Mouse (Mus musculus): ENCODE measurements around the gene Ush2a. TPM values are rescaled to one million over a fixed set of nuclear protein-coding genes. Genes with fewer than 3 reads are reported as not detected.

The Ush2a gene
- polyA plus RNA-seq, 2 experiments: 0.01 to 0.11 TPM

GRCm38 (mm10) chr1:188980050-188980449 lies 718.2 kb downstream of the Ush2a start:
- no peak for TF ChIP-seq POLR2A (IDR thresholded peaks at IDR 0.05; ENCODE audit: borderline replicate concordance, extremely low read depth, insufficient read depth, insufficient read length)
- no peak for ATAC-seq (ENCODE audit: low FRiP score, low read depth)
- H3K27ac ChIP-seq (replicated peaks; ENCODE audit: low read depth, low read length): no peak overlapping the region
- peak; percentile 59 for DNase-seq (ENCODE audit: low spot score)
- H3K9ac ChIP-seq (ENCODE audit: low read depth, low read length, severe bottlenecking): no peak overlapping the region
- H3K4me2 ChIP-seq (replicated peaks; ENCODE audit: low read depth, low read length, severe bottlenecking): no peak overlapping the region
- H3K4me1 ChIP-seq (ENCODE audit: control insufficient read depth, insufficient read depth, low read length): no peaks in the 10 kb centered on the region
- H3K4me3 ChIP-seq (replicated peaks; ENCODE audit: low read length): no peak overlapping the region
- H3K36me3 ChIP-seq (ENCODE audit: control insufficient read depth, insufficient read depth, low read length): peaks cover 83% of the 10 kb centered on the region
- H3K9me3 ChIP-seq (ENCODE audit: control insufficient read depth, low read length): no peaks in the 10 kb centered on the region
- no peaks in the 10 kb centered on the region for H3K27me3 ChIP-seq (ENCODE audit: control insufficient read depth, insufficient read depth, low read length)
- WGBS: 26% methylated on average over 3 of the region's 3 CpGs

GRCm38 (mm10) chr1:188993218-188993617 lies 731.4 kb downstream of the Ush2a start:
- WGBS: 55% methylated on average over 4 of the region's 4 CpGs
- no peak for ATAC-seq (ENCODE audit: low FRiP score, low read depth)
- H3K27ac ChIP-seq (replicated peaks; ENCODE audit: low read depth, low read length): no peak overlapping the region
- no peak for TF ChIP-seq POLR2A (IDR thresholded peaks at IDR 0.05; ENCODE audit: borderline replicate concordance, extremely low read depth, insufficient read depth, insufficient read length)
- H3K27me3 ChIP-seq (ENCODE audit: control insufficient read depth, insufficient read depth, low read length): no peaks in the 10 kb centered on the region
- peaks cover 71% of the 10 kb centered on the region for H3K36me3 ChIP-seq (ENCODE audit: control insufficient read depth, insufficient read depth, low read length)
- H3K4me2 ChIP-seq (replicated peaks; ENCODE audit: low read depth, low read length, severe bottlenecking): no peak overlapping the region
- no peaks in the 10 kb centered on the region for H3K9me3 ChIP-seq (ENCODE audit: control insufficient read depth, low read length)
- DNase-seq (ENCODE audit: low spot score): peak; percentile 40
- no peak overlapping the region for H3K9ac ChIP-seq (ENCODE audit: low read depth, low read length, severe bottlenecking)
- no peaks in the 10 kb centered on the region for H3K4me1 ChIP-seq (ENCODE audit: control insufficient read depth, insufficient read depth, low read length)
- H3K4me3 ChIP-seq (replicated peaks; ENCODE audit: low read length): no peak overlapping the region

GRCm38 (mm10) chr1:188997921-188998320 lies 736.1 kb downstream of the Ush2a start:
- no peaks in the 10 kb centered on the region for H3K27me3 ChIP-seq (ENCODE audit: control insufficient read depth, insufficient read depth, low read length)
- 98% methylated on average over 3 of the region's 3 CpGs for WGBS
- H3K4me2 ChIP-seq (replicated peaks; ENCODE audit: low read depth, low read length, severe bottlenecking): no peak overlapping the region
- no peaks in the 10 kb centered on the region for H3K9me3 ChIP-seq (ENCODE audit: control insufficient read depth, low read length)
- peaks cover 61% of the 10 kb centered on the region for H3K36me3 ChIP-seq (ENCODE audit: control insufficient read depth, insufficient read depth, low read length)
- H3K9ac ChIP-seq (ENCODE audit: low read depth, low read length, severe bottlenecking): no peak overlapping the region
- no peak overlapping the region for H3K4me3 ChIP-seq (replicated peaks; ENCODE audit: low read length)
- no peak for ATAC-seq (ENCODE audit: low FRiP score, low read depth)
- no peak overlapping the region for H3K27ac ChIP-seq (replicated peaks; ENCODE audit: low read depth, low read length)
- no peaks in the 10 kb centered on the region for H3K4me1 ChIP-seq (ENCODE audit: control insufficient read depth, insufficient read depth, low read length)
- TF ChIP-seq POLR2A (IDR thresholded peaks at IDR 0.05; ENCODE audit: borderline replicate concordance, extremely low read depth, insufficient read depth, insufficient read length): no peak
- DNase-seq (ENCODE audit: low spot score): no peak

GRCm38 (mm10) chr1:188999981-189000380 lies 738.2 kb downstream of the Ush2a start:
- H3K4me1 ChIP-seq (ENCODE audit: control insufficient read depth, insufficient read depth, low read length): no peaks in the 10 kb centered on the region
- H3K4me2 ChIP-seq (replicated peaks; ENCODE audit: low read depth, low read length, severe bottlenecking): no peak overlapping the region
- no peaks in the 10 kb centered on the region for H3K27me3 ChIP-seq (ENCODE audit: control insufficient read depth, insufficient read depth, low read length)
- no peak overlapping the region for H3K9ac ChIP-seq (ENCODE audit: low read depth, low read length, severe bottlenecking)
- H3K4me3 ChIP-seq (replicated peaks; ENCODE audit: low read length): no peak overlapping the region
- H3K36me3 ChIP-seq (ENCODE audit: control insufficient read depth, insufficient read depth, low read length): peaks cover 48% of the 10 kb centered on the region
- no peak for TF ChIP-seq POLR2A (IDR thresholded peaks at IDR 0.05; ENCODE audit: borderline replicate concordance, extremely low read depth, insufficient read depth, insufficient read length)
- ATAC-seq (ENCODE audit: low FRiP score, low read depth) (no peak), DNase-seq (ENCODE audit: low spot score) (no peak)
- 92% methylated on average over 10 of the region's 10 CpGs for WGBS
- no peaks in the 10 kb centered on the region for H3K9me3 ChIP-seq (ENCODE audit: control insufficient read depth, low read length)
- no peak overlapping the region for H3K27ac ChIP-seq (replicated peaks; ENCODE audit: low read depth, low read length)

- H3K4me2 ChIP-seq (replicated peaks; ENCODE audit: low read depth, low read length, severe bottlenecking): no peak overlapping the region
- H3K27me3 ChIP-seq (ENCODE audit: control insufficient read depth, insufficient read depth, low read length): no peaks in the 10 kb centered on the region
- H3K36me3 ChIP-seq (ENCODE audit: control insufficient read depth, insufficient read depth, low read length): peaks cover 34% of the 10 kb centered on the region
- DNase-seq (ENCODE audit: low spot score) (no peak), ATAC-seq (ENCODE audit: low FRiP score, low read depth) (no peak)
- 85% methylated on average over 12 of the region's 12 CpGs for WGBS
- H3K27ac ChIP-seq (replicated peaks; ENCODE audit: low read depth, low read length): no peak overlapping the region
- H3K4me3 ChIP-seq (replicated peaks; ENCODE audit: low read length): no peak overlapping the region
- no peak for TF ChIP-seq POLR2A (IDR thresholded peaks at IDR 0.05; ENCODE audit: borderline replicate concordance, extremely low read depth, insufficient read depth, insufficient read length)
- peaks cover 6% of the 10 kb centered on the region; the same call in 1 of the 2 replicates for H3K4me1 ChIP-seq (ENCODE audit: control insufficient read depth, insufficient read depth, low read length)
- no peak overlapping the region for H3K9ac ChIP-seq (ENCODE audit: low read depth, low read length, severe bottlenecking)
- no peaks in the 10 kb centered on the region for H3K9me3 ChIP-seq (ENCODE audit: control insufficient read depth, low read length)
Observed at GRCm38 (mm10) chr1:189001815-189002214, 740.0 kb downstream of the Ush2a start.

GRCm38 (mm10) chr1:189004774-189005173 lies 743.0 kb downstream of the Ush2a start:
- Histone ChIP-seq H3K9me3 (ENCODE audit: control insufficient read depth, low read length) (no peaks in the 10 kb centered on the region), H3K36me3 (ENCODE audit: control insufficient read depth, insufficient read depth, low read length) (peaks cover 12% of the 10 kb centered on the region; the same call in 1 of the 2 replicates), H3K27me3 (ENCODE audit: control insufficient read depth, insufficient read depth, low read length) (no peaks in the 10 kb centered on the region), H3K4me1 (ENCODE audit: control insufficient read depth, insufficient read depth, low read length) (peaks cover 10% of the 10 kb centered on the region; the same call in 1 of the 2 replicates), H3K9ac (ENCODE audit: low read depth, low read length, severe bottlenecking) (no peak overlapping the region), H3K4me3 (replicated peaks; ENCODE audit: low read length) (no peak overlapping the region), H3K27ac (replicated peaks; ENCODE audit: low read depth, low read length) (no peak overlapping the region), H3K4me2 (replicated peaks; ENCODE audit: low read depth, low read length, severe bottlenecking) (no peak overlapping the region)
- no peak for DNase-seq (ENCODE audit: low spot score)
- no peak for TF ChIP-seq POLR2A (IDR thresholded peaks at IDR 0.05; ENCODE audit: borderline replicate concordance, extremely low read depth, insufficient read depth, insufficient read length)
- 94% methylated on average over 1 of the region's 1 CpGs for WGBS
- ATAC-seq (ENCODE audit: low FRiP score, low read depth): no peak
